ENCODE assay signal across 23 mouse cellular contexts in the genomic region with DNA sequence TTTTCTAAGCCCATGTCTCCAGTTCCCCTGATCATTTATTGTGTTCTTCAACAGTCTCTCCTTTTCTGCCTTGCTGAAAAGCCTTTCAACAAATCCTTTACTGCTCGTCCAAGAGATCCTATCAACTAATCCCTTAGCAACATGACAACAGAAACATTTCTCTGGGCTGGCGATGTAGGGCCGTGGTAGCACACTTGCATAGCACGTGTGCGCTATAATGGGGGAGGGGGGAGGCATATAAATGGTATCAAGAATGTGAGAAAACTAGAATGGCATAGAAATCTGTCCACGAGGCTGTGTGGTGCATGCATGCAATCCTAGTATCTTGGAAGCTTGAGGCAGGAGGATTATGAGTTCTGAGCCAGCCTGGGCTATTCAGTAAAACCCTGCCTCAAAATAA. TPM values are rescaled to one million over a fixed set of nuclear protein-coding genes. Genes with fewer than 3 reads are reported as not detected.
DNase-seq lines count a peak whose midpoint lies in the region; ATAC-seq lines count a peak whose summit lies in the region.
"Had no signal": no experiment of that assay in that cellular context is flagged by ENCODE, and none has a peak within 500 bp of the region (broad histone marks: within the 10 kb centered on the region; RNA-seq: fewer than 3 reads in every experiment).

No protein-coding gene starts in this region.

- H3K36me3 ChIP-seq in embryonic facial prominence, embryonic 14.5 days (ENCODE audit: control insufficient read depth, insufficient read depth, low read length) = no peaks in the 10 kb centered on the region
- no peaks in the 10 kb centered on the region for H3K36me3 ChIP-seq in embryonic facial prominence, embryonic 10.5 days (replicated peaks)
- H3K36me3 ChIP-seq in heart, embryonic 10.5 days = no peaks in the 10 kb centered on the region
- H3K36me3 ChIP-seq: embryonic facial prominence, embryonic 12.5 days; hindbrain, embryonic 15.5 days; neural tube, embryonic 12.5 days had no signal

- ATAC-seq in embryonic facial prominence, embryonic 14.5 days (ENCODE audit: low read depth) = no peak
- ATAC-seq: intestine, embryonic 16.5 days; liver, postnatal 0 days had no signal

- H3K9ac ChIP-seq in embryonic facial prominence, embryonic 14.5 days (ENCODE audit: low read depth, low read length) = no peak overlapping the region
- H3K9ac ChIP-seq: embryonic facial prominence, embryonic 12.5 days; hindbrain, embryonic 15.5 days; liver, postnatal 0 days; neural tube, embryonic 12.5 days had no signal

- intact Hi-C loops in heart, postnatal 14 days (cut with DNase I) = no loop called here

- peak; percentile 13 for DNase-seq in embryonic facial prominence, embryonic 14.5 days (ENCODE audit: low spot score)
- DNase-seq in embryonic facial prominence, embryonic 10.5 days (ENCODE audit: low spot score) = no peak
- DNase-seq in heart, embryonic 10.5 days (ENCODE audit: low spot score) = no peak
- DNase-seq in heart, postnatal 14 days = no peak
- peak; percentile 40 for DNase-seq in retina, postnatal 1 day
- DNase-seq in retina, embryonic 14.5 days (ENCODE audit: low spot score) = no peak
- no peak for DNase-seq in layer of hippocampus, postnatal 25 days (ENCODE audit: extremely low spot score in 1 of 2, low spot score in 1 of 2)
- DNase-seq: adrenal gland, postnatal 14 days; cerebellum, adult 11-12 months; gastrocnemius, postnatal 14 days; kidney, postnatal 36 days; left cerebral cortex, postnatal 4 days; liver, postnatal 0 days; lung, postnatal 10 days; spleen, adult 18-20 months; thymus, adult 18-20 months; thymus, postnatal 4 days had no signal

- H3K4me1 ChIP-seq in embryonic facial prominence, embryonic 14.5 days (ENCODE audit: control insufficient read depth, insufficient read depth, low read length) = peaks cover 14% of the 10 kb centered on the region; the same call in 1 of the 2 replicates
- peaks cover 8% of the 10 kb centered on the region; the same call in 1 of the 2 replicates for H3K4me1 ChIP-seq in embryonic facial prominence, embryonic 10.5 days
- H3K4me1 ChIP-seq in heart, embryonic 10.5 days = peaks cover 19% of the 10 kb centered on the region
- H3K4me1 ChIP-seq: neural tube, embryonic 12.5 days had no signal

- no peak overlapping the region for H3K4me3 ChIP-seq in embryonic facial prominence, embryonic 14.5 days (ENCODE audit: low read depth, low read length)
- no peak overlapping the region for H3K4me3 ChIP-seq in embryonic facial prominence, embryonic 10.5 days
- H3K4me3 ChIP-seq in heart, embryonic 10.5 days = no peak overlapping the region
- H3K4me3 ChIP-seq: embryonic facial prominence, embryonic 12.5 days; hindbrain, embryonic 15.5 days; left cerebral cortex, adult 2 months; neural tube, embryonic 12.5 days had no signal

- 56% methylated on average over 6 of the region's 6 CpGs for WGBS in embryonic facial prominence, embryonic 14.5 days
- 72% methylated on average over 6 of the region's 6 CpGs for WGBS in embryonic facial prominence, embryonic 10.5 days
- 63% methylated on average over 6 of the region's 6 CpGs for WGBS in heart, embryonic 10.5 days

- H3K27ac ChIP-seq in embryonic facial prominence, embryonic 14.5 days (replicated peaks; ENCODE audit: low read depth, low read length) = no peak overlapping the region
- no peak overlapping the region for H3K27ac ChIP-seq in embryonic facial prominence, embryonic 10.5 days (replicated peaks)
- H3K27ac ChIP-seq in heart, embryonic 10.5 days = peak overlapping the region; percentile 83; the same call in 1 of the 2 replicates
- H3K27ac ChIP-seq: neural tube, embryonic 12.5 days had no signal

- no peaks in the 10 kb centered on the region for H3K27me3 ChIP-seq in embryonic facial prominence, embryonic 14.5 days (replicated peaks; ENCODE audit: control insufficient read depth, insufficient read depth, low read length)
- no peaks in the 10 kb centered on the region for H3K27me3 ChIP-seq in embryonic facial prominence, embryonic 10.5 days (replicated peaks; ENCODE audit: low read depth, poor library complexity, severe bottlenecking)
- no peaks in the 10 kb centered on the region for H3K27me3 ChIP-seq in heart, embryonic 10.5 days (ENCODE audit: insufficient read depth, poor library complexity, severe bottlenecking)
- H3K27me3 ChIP-seq: CH12.LX; embryonic facial prominence, embryonic 12.5 days; hindbrain, embryonic 15.5 days; neural tube, embryonic 12.5 days had no signal

- H3K9me3 ChIP-seq in embryonic facial prominence, embryonic 14.5 days (ENCODE audit: control insufficient read depth, low read length) = no peaks in the 10 kb centered on the region
- no peaks in the 10 kb centered on the region for H3K9me3 ChIP-seq in embryonic facial prominence, embryonic 10.5 days
- no peaks in the 10 kb centered on the region for H3K9me3 ChIP-seq in heart, embryonic 10.5 days
- H3K9me3 ChIP-seq: embryonic facial prominence, embryonic 12.5 days; hindbrain, embryonic 15.5 days; neural tube, embryonic 12.5 days had no signal

- no peak overlapping the region for H3K4me2 ChIP-seq in embryonic facial prominence, embryonic 14.5 days (ENCODE audit: low read depth, low read length)
- H3K4me2 ChIP-seq: neural tube, embryonic 12.5 days had no signal

RNA-seq across cellular contexts. Expression of gene Rnft1, which starts 12.7 kb away (rescaled TPM):
- polyA plus RNA-seq in embryonic facial prominence, embryonic 14.5 days (2014; fragmentation: Nextera tagmentation; extraction: Ambion mirVana) = 53.5 and 53.6 TPM in 2 replicates
- polyA plus RNA-seq in embryonic facial prominence, embryonic 10.5 days (2016; fragmentation: Nextera tagmentation; extraction: Ambion mirVana) = 23.2 and 27.0 TPM in 2 replicates
- polyA plus RNA-seq in heart, embryonic 10.5 days (2016; fragmentation: Nextera tagmentation; extraction: Ambion mirVana) = 37.6 and 43.2 TPM in 2 replicates
- total RNA-seq in heart, postnatal 14 days (2021) = 10 to 100 TPM; 25.2 to 28.6 TPM
- 10 to 100 TPM; 28.9 to 33.5 TPM for total RNA-seq in layer of hippocampus, postnatal 25 days (2021)

Comparison
In these comparisons a context has a peak if more than half of its experiments do, and no peak if none do; other contexts are left out.
1. DNase-seq: peak in embryonic facial prominence, embryonic 14.5 days (single experiment) and retina, postnatal 1 day (single experiment); none in embryonic facial prominence, embryonic 10.5 days (single experiment), heart, embryonic 10.5 days (single experiment), heart, postnatal 14 days (0 of 2), retina, embryonic 14.5 days (single experiment) and layer of hippocampus, postnatal 25 days (0 of 2).